Mouse (Mus musculus): ENCODE measurements around the gene Rapgef1. TPM values are rescaled to one million over a fixed set of nuclear protein-coding genes. Genes with fewer than 3 reads are reported as not detected.
A peak's percentile ranks its signal among the peaks of the same experiment; 100 is the strongest.

Gene Rapgef1
- total and polyA plus RNA-seq, 2 experiments from 2014 or later: 19.4 to 99.1 TPM

- WGBS: 91% methylated on average over 5 of the region's 5 CpGs
- Histone ChIP-seq H3K27me3 (ENCODE audit: insufficient read depth, low read length) (no peaks in the 10 kb centered on the region), H3K27ac (ENCODE audit: low read depth, low read length) (no peak overlapping the region), H3K36me3 (ENCODE audit: insufficient read depth) (peaks cover 51% of the 10 kb centered on the region), H3K4me1 (ENCODE audit: insufficient read depth) (no peaks in the 10 kb centered on the region), H3K9me3 (ENCODE audit: low read length) (no peaks in the 10 kb centered on the region), H3K4me2 (ENCODE audit: low read depth) (no peak overlapping the region), H3K4me3 (ENCODE audit: low read depth, low read length) (no peak overlapping the region), H3K9ac (no peak overlapping the region)
- DNase-seq (no peak), ATAC-seq (no peak)
- TF ChIP-seq CTCF (IDR thresholded peaks at IDR 0.05; ENCODE audit: low read depth): no peak
Observed at GRCm38 (mm10) chr2:29691068-29691467, 71.5 kb downstream of the Rapgef1 start.

DNA sequence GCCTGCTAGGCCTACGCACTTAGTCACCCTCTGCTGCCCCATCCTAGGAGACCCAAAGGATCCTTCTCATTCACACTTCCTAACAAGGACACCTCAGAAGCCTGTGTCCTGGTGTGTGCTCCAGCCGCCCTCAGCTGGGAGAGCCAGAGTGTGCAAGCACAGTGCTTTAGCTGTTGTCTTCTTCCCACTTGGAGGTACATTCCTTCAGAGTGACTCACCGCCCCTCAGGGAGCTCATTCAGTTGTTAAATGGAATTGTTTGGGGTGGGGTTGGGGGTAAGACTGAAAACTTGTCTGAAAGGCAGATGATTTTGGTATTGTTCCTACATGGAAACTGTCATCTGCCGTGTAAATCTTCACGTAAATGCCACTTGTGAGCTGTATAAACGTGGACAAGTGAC, 72.0 kb downstream of the Rapgef1 start:
- WGBS: 78% methylated on average over 6 of the region's 6 CpGs
- H3K9me3 ChIP-seq (ENCODE audit: low read length): no peaks in the 10 kb centered on the region
- peaks cover 51% of the 10 kb centered on the region for H3K36me3 ChIP-seq (ENCODE audit: insufficient read depth)
- H3K9ac ChIP-seq: no peak overlapping the region
- TF ChIP-seq CTCF (IDR thresholded peaks at IDR 0.05; ENCODE audit: low read depth): no peak
- no peak overlapping the region for H3K4me3 ChIP-seq (ENCODE audit: low read depth, low read length)
- no peak overlapping the region for H3K4me2 ChIP-seq (ENCODE audit: low read depth)
- H3K4me1 ChIP-seq (ENCODE audit: insufficient read depth): no peaks in the 10 kb centered on the region
- DNase-seq: no peak
- H3K27ac ChIP-seq (ENCODE audit: low read depth, low read length): no peak overlapping the region
- H3K27me3 ChIP-seq (ENCODE audit: insufficient read depth, low read length): no peaks in the 10 kb centered on the region
- no peak for ATAC-seq

- 89% methylated on average over 2 of the region's 2 CpGs for WGBS
- H3K4me3 ChIP-seq (ENCODE audit: low read depth, low read length): no peak overlapping the region
- TF ChIP-seq CTCF (IDR thresholded peaks at IDR 0.05; ENCODE audit: low read depth): no peak
- H3K36me3 ChIP-seq (ENCODE audit: insufficient read depth): peaks cover 48% of the 10 kb centered on the region
- no peak overlapping the region for H3K4me2 ChIP-seq (ENCODE audit: low read depth)
- DNase-seq (no peak), ATAC-seq (no peak)
- H3K9me3 ChIP-seq (ENCODE audit: low read length): no peaks in the 10 kb centered on the region
- H3K9ac ChIP-seq: no peak overlapping the region
- H3K27me3 ChIP-seq (ENCODE audit: insufficient read depth, low read length): no peaks in the 10 kb centered on the region
- H3K4me1 ChIP-seq (ENCODE audit: insufficient read depth): no peaks in the 10 kb centered on the region
- no peak overlapping the region for H3K27ac ChIP-seq (ENCODE audit: low read depth, low read length)
Observed at GRCm38 (mm10) chr2:29692192-29692591, 72.7 kb downstream of the Rapgef1 start.

DNA sequence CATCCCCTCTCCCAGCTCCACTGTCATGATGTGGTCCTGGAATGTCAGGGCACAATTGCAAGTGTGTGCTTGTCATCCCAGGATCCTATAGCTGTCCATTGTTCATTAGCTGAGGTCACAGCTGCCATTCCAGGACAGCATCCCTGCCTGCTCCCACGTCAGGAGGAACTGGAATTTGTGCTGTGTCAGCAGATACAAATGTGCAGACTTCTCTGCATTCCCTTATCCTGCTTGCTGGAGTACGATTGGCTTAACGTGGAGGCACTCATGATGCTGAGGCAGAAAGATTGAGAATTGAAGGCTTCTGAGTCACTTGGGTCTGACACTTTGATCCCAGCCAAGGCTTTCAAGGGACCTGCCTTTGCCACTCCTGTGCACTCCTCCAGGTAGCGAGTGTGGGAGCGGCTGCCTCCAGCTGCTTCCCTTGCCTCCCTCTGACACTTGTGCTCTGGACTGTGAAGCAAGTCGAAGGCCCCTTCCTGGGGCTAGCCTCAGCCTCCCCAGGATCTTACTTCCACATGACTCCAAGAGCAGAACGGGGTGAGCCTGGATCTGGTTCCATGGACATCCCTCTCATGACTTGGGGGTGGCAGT, 76.8 kb downstream of the Rapgef1 start:
- Histone ChIP-seq H3K4me2 (ENCODE audit: low read depth) (no peak overlapping the region), H3K4me1 (ENCODE audit: insufficient read depth) (no peaks in the 10 kb centered on the region), H3K27me3 (ENCODE audit: insufficient read depth, low read length) (no peaks in the 10 kb centered on the region), H3K36me3 (ENCODE audit: insufficient read depth) (peaks cover 60% of the 10 kb centered on the region), H3K27ac (ENCODE audit: low read depth, low read length) (no peak overlapping the region), H3K9me3 (ENCODE audit: low read length) (no peaks in the 10 kb centered on the region), H3K4me3 (ENCODE audit: low read depth, low read length) (no peak overlapping the region), H3K9ac (no peak overlapping the region)
- DNase-seq (no peak), ATAC-seq (no peak)
- WGBS: 81% methylated on average over 7 of the region's 7 CpGs
- no peak for TF ChIP-seq CTCF (IDR thresholded peaks at IDR 0.05; ENCODE audit: low read depth)

- 0 out of 2 replicates have a peak, but pooled peaks have one; percentile 18 for ATAC-seq
- 81% methylated on average over 6 of the region's 6 CpGs for WGBS
- H3K27ac ChIP-seq (ENCODE audit: low read depth, low read length): 0 out of 2 replicates have a peak overlapping the region, but pooled peaks have one; percentile 4
- H3K9me3 ChIP-seq (ENCODE audit: low read length): no peaks in the 10 kb centered on the region
- no peaks in the 10 kb centered on the region for H3K27me3 ChIP-seq (ENCODE audit: insufficient read depth, low read length)
- H3K4me3 ChIP-seq (ENCODE audit: low read depth, low read length): no peak overlapping the region
- no peaks in the 10 kb centered on the region for H3K4me1 ChIP-seq (ENCODE audit: insufficient read depth)
- no peak overlapping the region for H3K4me2 ChIP-seq (ENCODE audit: low read depth)
- peak; percentile 19 for DNase-seq
- H3K36me3 ChIP-seq (ENCODE audit: insufficient read depth): peaks cover 63% of the 10 kb centered on the region
- H3K9ac ChIP-seq: no peak overlapping the region
- no peak for TF ChIP-seq CTCF (IDR thresholded peaks at IDR 0.05; ENCODE audit: low read depth)
Observed at GRCm38 (mm10) chr2:29698421-29699290, 79.1 kb downstream of the Rapgef1 start.

GRCm38 (mm10) chr2:29700898-29701297, 81.4 kb downstream of the Rapgef1 start:
- ATAC-seq (no peak), DNase-seq (no peak)
- no peak for TF ChIP-seq CTCF (IDR thresholded peaks at IDR 0.05; ENCODE audit: low read depth)
- no peak overlapping the region for H3K9ac ChIP-seq
- peaks cover 82% of the 10 kb centered on the region for H3K36me3 ChIP-seq (ENCODE audit: insufficient read depth)
- no peaks in the 10 kb centered on the region for H3K27me3 ChIP-seq (ENCODE audit: insufficient read depth, low read length)
- no peak overlapping the region for H3K4me2 ChIP-seq (ENCODE audit: low read depth)
- no peak overlapping the region for H3K27ac ChIP-seq (ENCODE audit: low read depth, low read length)
- no peaks in the 10 kb centered on the region for H3K9me3 ChIP-seq (ENCODE audit: low read length)
- no peak overlapping the region for H3K4me3 ChIP-seq (ENCODE audit: low read depth, low read length)
- H3K4me1 ChIP-seq (ENCODE audit: insufficient read depth): no peaks in the 10 kb centered on the region

DNA sequence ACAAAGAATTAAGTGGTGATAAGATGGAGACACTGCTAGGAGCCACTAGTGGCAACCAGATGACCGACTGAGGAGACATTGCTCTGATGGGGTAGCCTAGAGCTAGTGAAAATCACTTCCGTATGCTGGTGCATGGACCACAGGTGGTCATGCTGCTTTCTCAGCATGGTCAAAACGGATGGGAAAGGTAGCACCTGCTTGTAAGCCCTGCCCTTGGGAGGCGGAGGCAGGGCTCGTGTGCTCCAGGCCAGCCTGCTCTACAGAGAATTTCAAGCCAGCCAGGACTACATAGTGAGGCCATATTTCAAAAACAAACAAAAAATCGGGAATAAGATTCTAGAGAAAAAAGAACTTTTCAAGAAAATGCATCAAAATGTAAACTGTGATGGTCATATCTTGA, 81.9 kb downstream of the Rapgef1 start:
- WGBS: 86% methylated on average over 6 of the region's 6 CpGs
- Histone ChIP-seq H3K27me3 (ENCODE audit: insufficient read depth, low read length) (no peaks in the 10 kb centered on the region), H3K4me1 (ENCODE audit: insufficient read depth) (no peaks in the 10 kb centered on the region), H3K4me3 (ENCODE audit: low read depth, low read length) (no peak overlapping the region), H3K27ac (ENCODE audit: low read depth, low read length) (no peak overlapping the region), H3K36me3 (ENCODE audit: insufficient read depth) (peaks cover 83% of the 10 kb centered on the region), H3K9ac (no peak overlapping the region), H3K9me3 (ENCODE audit: low read length) (no peaks in the 10 kb centered on the region), H3K4me2 (ENCODE audit: low read depth) (no peak overlapping the region)
- TF ChIP-seq CTCF (IDR thresholded peaks at IDR 0.05; ENCODE audit: low read depth): no peak
- ATAC-seq (no peak), DNase-seq (no peak)
